Mouse (Mus musculus): ENCODE measurements at regions not wholly inside any gene's neighbourhood (a gene's known extent, or its start where the extent isn't known, plus 50 kb on each side); places are given as distances from the start of the nearest gene placed in this dataset.

GRCm38 (mm10) chr10:17493137-17493536 lies 229.9 kb upstream of the Cited2 start:
- TF ChIP-seq GATA1 (IDR thresholded peaks at IDR 0.05; ENCODE audit: borderline replicate concordance, low read length) (no peak), FLI1 (IDR thresholded peaks at IDR 0.05; ENCODE audit: low read length) (no peak)

All from megakaryocyte, embryonic 14.5 days (primary cell).